Comparison of ENCODE assay signal across 22 mouse cellular contexts in the genomic region with DNA sequence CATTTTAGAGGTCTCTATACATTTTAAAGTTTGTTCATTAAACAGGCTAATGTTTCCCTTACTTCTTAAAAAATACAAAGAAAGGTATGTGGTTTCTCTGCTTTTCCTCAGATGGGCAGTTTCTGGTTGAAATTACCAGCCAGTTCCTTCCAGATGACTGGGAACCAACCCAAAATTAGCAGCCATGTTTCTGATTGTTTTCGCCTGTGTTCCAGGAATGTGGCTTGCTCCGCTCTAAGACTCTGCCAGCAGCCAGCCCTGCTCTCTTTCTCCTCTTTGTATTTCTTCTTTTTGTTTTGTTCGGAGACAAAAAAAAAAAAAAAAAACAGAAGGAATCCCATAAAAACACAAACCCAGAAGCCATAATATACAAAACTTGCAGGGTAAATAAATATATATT. TPM values are rescaled to one million over a fixed set of nuclear protein-coding genes. Genes with fewer than 3 reads are reported as not detected.
DNase-seq lines count a peak whose midpoint lies in the region; ATAC-seq and TF ChIP-seq lines count a peak whose summit lies in the region.
"Had no signal": no experiment of that assay in that cellular context is flagged by ENCODE, and none has a peak within 500 bp of the region (broad histone marks: within the 10 kb centered on the region; RNA-seq: fewer than 3 reads in every experiment).

No protein-coding gene starts in this region.

- H3K9ac ChIP-seq in hindbrain, postnatal 0 days (replicated peaks; ENCODE audit: low read length), result no peak overlapping the region
- H3K9ac ChIP-seq in hindbrain, embryonic 12.5 days, result no peak overlapping the region
- H3K9ac ChIP-seq: kidney, embryonic 15.5 days; midbrain, embryonic 13.5 days had no signal

- no peak overlapping the region for H3K4me3 ChIP-seq in hindbrain, postnatal 0 days (ENCODE audit: low read length)
- no peak overlapping the region for H3K4me3 ChIP-seq in hindbrain, embryonic 12.5 days
- H3K4me3 ChIP-seq: gastrocnemius, adult 2 months; kidney, embryonic 15.5 days; midbrain, embryonic 13.5 days had no signal

- DNase-seq in hindbrain, postnatal 0 days (ENCODE audit: low spot score), result peak; percentile 49
- DNase-seq in lung, postnatal 14 days, result peak; percentile 3
- no peak for DNase-seq in lung, postnatal 25 days (ENCODE audit: low spot score)
- DNase-seq in brain, embryonic 14.5 days (ENCODE audit: low read depth), result peak; percentile 77
- DNase-seq in skeletal muscle tissue, adult 2 months (ENCODE audit: low read depth, low spot score), result peak; percentile 13
- no peak for DNase-seq in liver
- DNase-seq: adrenal gland, postnatal 14 days; cerebellum, postnatal 36 days; gastrocnemius, adult 2 months; layer of hippocampus, adult 9-11 months; right cerebral cortex, postnatal 4 days; thymus, adult 18-20 months had no signal

- no peak overlapping the region for H3K27ac ChIP-seq in hindbrain, postnatal 0 days
- H3K27ac ChIP-seq in hindbrain, embryonic 12.5 days, result no peak overlapping the region
- H3K27ac ChIP-seq: gastrocnemius, adult 2 months; kidney, embryonic 15.5 days; midbrain, embryonic 13.5 days had no signal

- TF ChIP-seq CTCF in hindbrain, postnatal 0 days (IDR thresholded peaks at IDR 0.05; ENCODE audit: low read depth), result no peak
- TF ChIP-seq CTCF in brain, embryonic 14.5 days (IDR thresholded peaks at IDR 0.05; ENCODE audit: borderline replicate concordance, extremely low read depth, insufficient read depth, insufficient read length), result no peak

- ATAC-seq in hindbrain, postnatal 0 days, result no peak
- no peak for ATAC-seq in hindbrain, embryonic 12.5 days (ENCODE audit: low FRiP score)
- ATAC-seq: CD4-positive, CD25-positive, alpha-beta regulatory T cell, adult 4 months; forebrain, embryonic 16.5 days; hindbrain, embryonic 16.5 days; midbrain, embryonic 13.5 days had no signal

- 28% methylated on average over 3 of the region's 3 CpGs for WGBS in hindbrain, postnatal 0 days
- 49% methylated on average over 3 of the region's 3 CpGs for WGBS in hindbrain, embryonic 12.5 days

- H3K36me3 ChIP-seq in hindbrain, postnatal 0 days (ENCODE audit: insufficient read depth, low read length), result no peaks in the 10 kb centered on the region
- H3K36me3 ChIP-seq in hindbrain, embryonic 12.5 days, result no peaks in the 10 kb centered on the region
- H3K36me3 ChIP-seq: kidney, embryonic 15.5 days; midbrain, embryonic 13.5 days had no signal

- no peaks in the 10 kb centered on the region for H3K4me1 ChIP-seq in hindbrain, postnatal 0 days (ENCODE audit: insufficient read depth, low read length)
- H3K4me1 ChIP-seq in hindbrain, embryonic 12.5 days, result no peaks in the 10 kb centered on the region
- H3K4me1 ChIP-seq: midbrain, embryonic 13.5 days had no signal

- no peaks in the 10 kb centered on the region for H3K9me3 ChIP-seq in hindbrain, postnatal 0 days (ENCODE audit: low read length)
- no peaks in the 10 kb centered on the region for H3K9me3 ChIP-seq in hindbrain, embryonic 12.5 days (replicated peaks)
- H3K9me3 ChIP-seq: kidney, embryonic 15.5 days; midbrain, embryonic 13.5 days had no signal

- H3K27me3 ChIP-seq in hindbrain, postnatal 0 days (ENCODE audit: insufficient read depth, low read length), result no peaks in the 10 kb centered on the region
- H3K27me3 ChIP-seq in hindbrain, embryonic 12.5 days, result no peaks in the 10 kb centered on the region
- H3K27me3 ChIP-seq: kidney, embryonic 15.5 days; midbrain, embryonic 13.5 days had no signal

- H3K4me2 ChIP-seq in hindbrain, postnatal 0 days (ENCODE audit: low read depth, low read length), result no peak overlapping the region
- no peak overlapping the region for H3K4me2 ChIP-seq in hindbrain, embryonic 12.5 days (replicated peaks)
- H3K4me2 ChIP-seq: kidney, embryonic 15.5 days; liver, embryonic 11.5 days; midbrain, embryonic 13.5 days had no signal

- TF ChIP-seq POLR2A in brain, embryonic 14.5 days (IDR thresholded peaks at IDR 0.05; ENCODE audit: borderline replicate concordance, extremely low read depth, insufficient read depth, insufficient read length, poor library complexity, severe bottlenecking), result no peak

RNA-seq across cellular contexts. Expression of a gene that starts 13.9 kb away (rescaled TPM):
- 0.78 TPM in 1 of 2 replicates, not detected in the other for total RNA-seq in hindbrain, postnatal 0 days (2014; rRNA removed)
- polyA plus RNA-seq in hindbrain, postnatal 0 days (2015; fragmentation: Nextera tagmentation; extraction: Ambion mirVana), result 0.06 and 0.33 TPM in 2 replicates
- polyA plus RNA-seq in hindbrain, embryonic 12.5 days (2016; fragmentation: Nextera tagmentation; extraction: Ambion mirVana), result 0.09 and 0.12 TPM in 2 replicates
- polyA plus RNA-seq in brain, embryonic 14.5 days (2012; rRNA removed), result 0.15 and 0.23 TPM in 2 replicates
- total RNA-seq: gastrocnemius, adult 2 months; heart, adult 8-10 months; MEL had no signal
- polyA plus RNA-seq: heart, postnatal 0 days had no signal

RNA-seq across cellular contexts. Expression of a gene that starts 38.4 kb away (rescaled TPM):
- 140 and 146 TPM in 2 replicates for total RNA-seq in hindbrain, postnatal 0 days (2014; rRNA removed)
- 282 and 291 TPM in 2 replicates for polyA plus RNA-seq in hindbrain, postnatal 0 days (2015; fragmentation: Nextera tagmentation; extraction: Ambion mirVana)
- 145 and 146 TPM in 2 replicates for polyA plus RNA-seq in hindbrain, embryonic 12.5 days (2016; fragmentation: Nextera tagmentation; extraction: Ambion mirVana)
- 82.0 and 89.0 TPM in 2 replicates for polyA plus RNA-seq in brain, embryonic 14.5 days (2012; rRNA removed)

RNA-seq across cellular contexts. Expression of a gene that starts 38.6 kb away (rescaled TPM):
- total RNA-seq in hindbrain, postnatal 0 days (2014; rRNA removed), result 32.9 and 33.5 TPM in 2 replicates
- polyA plus RNA-seq in hindbrain, postnatal 0 days (2015; fragmentation: Nextera tagmentation; extraction: Ambion mirVana), result 19.2 and 20.6 TPM in 2 replicates
- polyA plus RNA-seq in hindbrain, embryonic 12.5 days (2016; fragmentation: Nextera tagmentation; extraction: Ambion mirVana), result 12.4 and 12.9 TPM in 2 replicates
- 25.7 and 27.4 TPM in 2 replicates for polyA plus RNA-seq in brain, embryonic 14.5 days (2012; rRNA removed)

Comparison
In these comparisons a context has a peak if more than half of its experiments do, and no peak if none do; other contexts are left out.
1. DNase-seq: peak in hindbrain, postnatal 0 days (single experiment), lung, postnatal 14 days (single experiment), brain, embryonic 14.5 days (single experiment) and skeletal muscle tissue, adult 2 months (single experiment); none in lung, postnatal 25 days (single experiment) and liver (single experiment).